Mouse (Mus musculus): ENCODE results near the gene Bdkrb2.

GRCm38 (mm10) chr12:105592361-105592761 lies 29.3 kb downstream of the Bdkrb2 start:
- no peak for TF ChIP-seq POLR2A (IDR thresholded peaks at IDR 0.05; ENCODE audit: insufficient read depth, low read depth, low read length)
- TF ChIP-seq EP300 (IDR thresholded peaks at IDR 0.05; ENCODE audit: insufficient read depth, low read depth, low read length), result no peak
- no peak for TF ChIP-seq CTCF (IDR thresholded peaks at IDR 0.05)

Data from heart, adult 2 months (tissue).